Mouse (Mus musculus): ENCODE results near the gene Defb18.
"Not testable (repeated sequence)": the region's sequence is repeated elsewhere in the genome, so short reads cannot be mapped to it uniquely, and the experiment has no call there.

Defb18 gene

GRCm38 (mm10) chr1:18237343-18237742 is at the start of gene Defb18:
Defb18 (minus strand) TSS chr1:18237443.
- DNase-seq: no peak

GRCm38 (mm10) chr1:18271095-18271494 is 33.9 kb upstream of the Defb18 start:
- no peak for DNase-seq

- DNase-seq: no peak
Measured at GRCm38 (mm10) chr1:18268845-18269244, 31.6 kb upstream of the Defb18 start.

- DNase-seq: no peak
Measured at GRCm38 (mm10) chr1:18265038-18265437, 27.8 kb upstream of the Defb18 start, which contains the start of gene Defb41. Defb41 (minus strand) TSS chr1:18265138.

- not testable (repeated sequence) for DNase-seq
Measured at GRCm38 (mm10) chr1:18245801-18246580, 8.7 kb upstream of the Defb18 start.

GRCm38 (mm10) chr1:18223385-18223945 is 13.8 kb downstream of the Defb18 start:
- no peak for DNase-seq

- no peak for DNase-seq
Measured at GRCm38 (mm10) chr1:18191719-18192118, 45.5 kb downstream of the Defb18 start.

GRCm38 (mm10) chr1:18190714-18191712 is 46.2 kb downstream of the Defb18 start:
- no peak for DNase-seq
